Mouse (Mus musculus) kidney, postnatal 0 days (tissue): ENCODE measurements around the gene Ccr9. TPM values are rescaled to one million over a fixed set of nuclear protein-coding genes. Genes with fewer than 3 reads are reported as not detected.

Experiments used
- ATAC-seq: fragments of 200-750 bp; cut with Nextera tagmentation; replicated peaks from 2 replicates; pipeline ENCODE4 v1.8.0; 2017; ENCODE audit warnings: low read depth, moderate number of reproducible peaks, moderate TSS enrichment, moderate library complexity; ENCODE audit not compliant: low FRiP score
- DNase-seq: peaks from one replicate; pipeline ENCODE4 v3.0.0-alpha.2; 2016; ENCODE audit warnings: low spot score
- H3K27ac ChIP-seq: fragments of 300-500 bp; sonication (generic); 2 replicates; pipeline ENCODE4 v1.5.1; 2014; ENCODE audit warnings: mild to moderate bottlenecking
- H3K27me3 ChIP-seq: fragments of 300-500 bp; sonication (generic); 2 replicates; pipeline ENCODE4 v1.6.1; 2014; ENCODE audit warnings: low read length, mixed read lengths; ENCODE audit not compliant: insufficient read depth
- H3K36me3 ChIP-seq: fragments of 300-500 bp; sonication (generic); 2 replicates; pipeline ENCODE4 v1.6.1; 2014; ENCODE audit warnings: low read length, mixed read lengths; ENCODE audit not compliant: insufficient read depth
- H3K4me1 ChIP-seq: fragments of 300-500 bp; sonication (generic); replicated peaks from 2 replicates; pipeline ENCODE4 v1.6.1; 2014; ENCODE audit warnings: antibody characterized with exemption, low read length, mixed read lengths; ENCODE audit not compliant: insufficient read depth
- H3K4me2 ChIP-seq: fragments of 300-500 bp; sonication (generic); 2 replicates; pipeline ENCODE4 v1.6.1; 2014; ENCODE audit warnings: mild to moderate bottlenecking, low read length, moderate library complexity, mixed read lengths
- H3K4me3 ChIP-seq: fragments of 300-500 bp; sonication (generic); replicated peaks from 2 replicates; pipeline ENCODE4 v1.5.1; 2014; ENCODE audit warnings: low read depth, low read length
- H3K9ac ChIP-seq: fragments of 300-500 bp; sonication (generic); 2 replicates; pipeline ENCODE4 v1.6.1; 2014; ENCODE audit warnings: low read depth, low read length
- H3K9me3 ChIP-seq: fragments of 300-500 bp; sonication (generic); replicated peaks from 2 replicates; pipeline ENCODE4 v1.6.1; 2016; ENCODE audit warnings: low read length, inconsistent platforms, mixed read lengths
- CTCF ChIP-seq: IDR thresholded peaks from 2 replicates; pipeline ENCODE4 v1.5.1; 2016; ENCODE audit warnings: antibody characterized with exemption, low read depth, mild to moderate bottlenecking, moderate library complexity
- WGBS: fragments of 180-500 bp; shearing (Covaris S2); extraction: QIAGEN DNeasy Blood & Tissue Kit; methylation state at CpG from one replicate; pipeline ENCODE4 v1.1.7; 2014; 5-methylcytosine and 5-hydroxymethylcytosine counted together
- polyA plus RNA-seq: library from polyadenylated mRNA; unstranded; fragments of >200 nt; fragmentation: Nextera tagmentation; extraction: Ambion mirVana; gene quantifications from 2 replicates; pipeline ENCODE4 v1.2.1, GENCODE M21; 2015

Gene Ccr9
- polyA plus RNA-seq, 1 experiment from 2014 or later = 0.11 TPM

- TF ChIP-seq CTCF = no peak
- Histone ChIP-seq H3K27ac (no peak overlapping the region), H3K36me3 (no peaks in the 10 kb centered on the region), H3K27me3 (no peaks in the 10 kb centered on the region), H3K4me3 (no peak overlapping the region), H3K4me1 (no peaks in the 10 kb centered on the region), H3K4me2 (no peak overlapping the region), H3K9ac (no peak overlapping the region), H3K9me3 (no peaks in the 10 kb centered on the region)
- 73% methylated on average over 1 of the region's 1 CpGs for WGBS
- DNase-seq = no peak
- no peak for ATAC-seq
Observed at GRCm38 (mm10) chr9:123758156-123758555, 79.9 kb downstream of the Ccr9 start.

- ATAC-seq = no peak
- H3K4me2 ChIP-seq = no peak overlapping the region
- H3K27ac ChIP-seq = no peak overlapping the region
- no peaks in the 10 kb centered on the region for H3K27me3 ChIP-seq
- no peak for DNase-seq
- no peaks in the 10 kb centered on the region for H3K36me3 ChIP-seq
- 77% methylated on average over 4 of the region's 4 CpGs for WGBS
- no peak overlapping the region for H3K9ac ChIP-seq
- H3K4me1 ChIP-seq = no peaks in the 10 kb centered on the region
- H3K9me3 ChIP-seq = no peaks in the 10 kb centered on the region
- no peak for TF ChIP-seq CTCF
- H3K4me3 ChIP-seq = no peak overlapping the region
Observed at GRCm38 (mm10) chr9:123758645-123759044, 80.4 kb downstream of the Ccr9 start.

- ATAC-seq = no peak
- Histone ChIP-seq H3K27ac (no peak overlapping the region), H3K9me3 (no peaks in the 10 kb centered on the region), H3K36me3 (no peaks in the 10 kb centered on the region), H3K9ac (no peak overlapping the region), H3K4me3 (no peak overlapping the region), H3K27me3 (no peaks in the 10 kb centered on the region), H3K4me1 (no peaks in the 10 kb centered on the region), H3K4me2 (no peak overlapping the region)
- TF ChIP-seq CTCF = no peak
- WGBS = 86% methylated on average over 3 of the region's 3 CpGs
- DNase-seq = no peak
Observed at GRCm38 (mm10) chr9:123760806-123761205, 82.6 kb downstream of the Ccr9 start.

GRCm38 (mm10) chr9:123762886-123763285 lies 84.6 kb downstream of the Ccr9 start:
- Histone ChIP-seq H3K9me3 (no peaks in the 10 kb centered on the region), H3K4me1 (no peaks in the 10 kb centered on the region), H3K4me2 (no peak overlapping the region), H3K9ac (no peak overlapping the region), H3K4me3 (no peak overlapping the region), H3K27me3 (no peaks in the 10 kb centered on the region), H3K36me3 (no peaks in the 10 kb centered on the region), H3K27ac (no peak overlapping the region)
- WGBS = 86% methylated on average over 4 of the region's 4 CpGs
- TF ChIP-seq CTCF = no peak
- no peak for ATAC-seq
- no peak for DNase-seq

- Histone ChIP-seq H3K9me3 (no peaks in the 10 kb centered on the region), H3K4me3 (no peak overlapping the region), H3K27ac (no peak overlapping the region), H3K4me1 (no peaks in the 10 kb centered on the region), H3K9ac (no peak overlapping the region), H3K36me3 (no peaks in the 10 kb centered on the region), H3K27me3 (no peaks in the 10 kb centered on the region), H3K4me2 (no peak overlapping the region)
- DNase-seq (no peak), ATAC-seq (no peak)
- TF ChIP-seq CTCF = no peak
- 79% methylated on average over 3 of the region's 3 CpGs for WGBS
Observed at GRCm38 (mm10) chr9:123763771-123764170, 85.5 kb downstream of the Ccr9 start.

GRCm38 (mm10) chr9:123766996-123767395 lies 88.8 kb downstream of the Ccr9 start:
- H3K4me2 ChIP-seq = no peak overlapping the region
- DNase-seq = no peak
- no peak overlapping the region for H3K9ac ChIP-seq
- 91% methylated on average over 3 of the region's 3 CpGs for WGBS
- H3K36me3 ChIP-seq = no peaks in the 10 kb centered on the region
- H3K27me3 ChIP-seq = no peaks in the 10 kb centered on the region
- no peaks in the 10 kb centered on the region for H3K9me3 ChIP-seq
- ATAC-seq = no peak
- H3K27ac ChIP-seq = no peak overlapping the region
- TF ChIP-seq CTCF = no peak
- H3K4me1 ChIP-seq = no peaks in the 10 kb centered on the region
- no peak overlapping the region for H3K4me3 ChIP-seq

GRCm38 (mm10) chr9:123768443-123768842 lies 90.2 kb downstream of the Ccr9 start:
- no peaks in the 10 kb centered on the region for H3K4me1 ChIP-seq
- ATAC-seq (0 out of 2 replicates have a peak, but pooled peaks have one; percentile 7), DNase-seq (no peak)
- WGBS = 70% methylated on average over 1 of the region's 1 CpGs
- no peaks in the 10 kb centered on the region for H3K36me3 ChIP-seq
- H3K4me2 ChIP-seq = no peak overlapping the region
- no peaks in the 10 kb centered on the region for H3K9me3 ChIP-seq
- no peaks in the 10 kb centered on the region for H3K27me3 ChIP-seq
- no peak overlapping the region for H3K4me3 ChIP-seq
- H3K9ac ChIP-seq = no peak overlapping the region
- H3K27ac ChIP-seq = no peak overlapping the region
- TF ChIP-seq CTCF = no peak
